Mouse (Mus musculus) embryonic facial prominence, embryonic 12.5 days (tissue): ENCODE measurements around the gene Gemin2. TPM values are rescaled to one million over a fixed set of nuclear protein-coding genes. Genes with fewer than 3 reads are reported as not detected.

Experiments used
- ATAC-seq: fragments of 200-750 bp; cut with Nextera tagmentation; 2 replicates; pipeline ENCODE4 v1.8.0; 2017; ENCODE audit not compliant: insufficient number of reproducible peaks, insufficient read depth, low FRiP score, low TSS enrichment
- H3K27ac ChIP-seq: fragments of 300-500 bp; sonication (generic); 2 replicates; pipeline ENCODE4 v1.5.1; 2016; ENCODE audit warnings: mild to moderate bottlenecking
- H3K27me3 ChIP-seq: fragments of 300-500 bp; sonication (generic); 2 replicates; pipeline ENCODE4 v1.6.1; 2016; ENCODE audit warnings: mild to moderate bottlenecking, moderate library complexity
- H3K36me3 ChIP-seq: fragments of 300-500 bp; sonication (generic); 2 replicates; pipeline ENCODE4 v1.6.1; 2016; ENCODE audit warnings: mild to moderate bottlenecking
- H3K4me1 ChIP-seq: fragments of 300-500 bp; sonication (generic); 2 replicates; pipeline ENCODE4 v1.6.1; 2016
- H3K4me2 ChIP-seq: fragments of 300-500 bp; sonication (generic); replicated peaks from 2 replicates; pipeline ENCODE4 v1.6.1; 2016; ENCODE audit warnings: mild to moderate bottlenecking, moderate library complexity
- H3K4me3 ChIP-seq: fragments of 300-500 bp; sonication (generic); 2 replicates; pipeline ENCODE4 v1.5.1; 2016; ENCODE audit warnings: mild to moderate bottlenecking
- H3K9ac ChIP-seq: fragments of 300-500 bp; sonication (generic); 2 replicates; pipeline ENCODE4 v1.6.1; 2016; ENCODE audit warnings: mild to moderate bottlenecking, moderate library complexity
- H3K9me3 ChIP-seq: fragments of 300-500 bp; sonication (generic); 2 replicates; pipeline ENCODE4 v1.6.1; 2016; ENCODE audit warnings: mild to moderate bottlenecking, moderate library complexity
- WGBS: fragments of 180-500 bp; shearing (Covaris S2); methylation state at CpG from one replicate; pipeline ENCODE4 v1.1.7; 2016; 5-methylcytosine and 5-hydroxymethylcytosine counted together
- polyA plus RNA-seq: library from polyadenylated mRNA; unstranded; fragments of >200 nt; fragmentation: Nextera tagmentation; extraction: Ambion mirVana; gene quantifications from 2 replicates; pipeline ENCODE4 v1.2.1, GENCODE M21; 2016

Gene Gemin2
- polyA plus RNA-seq, 1 experiment from 2014 or later = 36.6 TPM

GRCm38 (mm10) chr12:59060993-59061595 lies 47.9 kb downstream of the Gemin2 start, which contains the start of gene Trappc6b:
Trappc6b (minus strand) TSS chr12:59061472.
- peaks cover 7% of the 10 kb centered on the region; the same call in 1 of the 2 replicates for H3K4me1 ChIP-seq
- WGBS = 1% methylated on average over 45 of the region's 49 CpGs
- ATAC-seq = peak; percentile 97

GRCm38 (mm10) chr12:59064837-59065236 lies 51.6 kb downstream of the Gemin2 start:
- H3K36me3 ChIP-seq = peaks cover 18% of the 10 kb centered on the region
- no peak overlapping the region for H3K4me2 ChIP-seq
- H3K9me3 ChIP-seq = no peaks in the 10 kb centered on the region
- 70% methylated on average over 8 of the region's 8 CpGs for WGBS
- no peak overlapping the region for H3K9ac ChIP-seq
- peaks cover 11% of the 10 kb centered on the region for H3K4me1 ChIP-seq
- H3K27me3 ChIP-seq = no peaks in the 10 kb centered on the region
- no peak overlapping the region for H3K4me3 ChIP-seq
- ATAC-seq = no peak
- no peak overlapping the region for H3K27ac ChIP-seq

More at GRCm38 (mm10) chr12:59060993-59061595, 47.9 kb downstream of the Gemin2 start, which contains the start of gene Trappc6b:
- peak within 1 kb of the TSS; percentile 85 for H3K9ac ChIP-seq
- H3K27me3 ChIP-seq = no peaks in the 10 kb centered on the region
- H3K27ac ChIP-seq = peak within 1 kb of the TSS; percentile 92
- H3K9me3 ChIP-seq = no peaks in the 10 kb centered on the region
- peak within 1 kb of the TSS; percentile 90 for H3K4me3 ChIP-seq
- peaks cover 14% of the 10 kb centered on the region; the same call in 1 of the 2 replicates for H3K36me3 ChIP-seq
- H3K4me2 ChIP-seq = peak within 1 kb of the TSS; percentile 69

- Histone ChIP-seq H3K27me3 (no peaks in the 10 kb centered on the region), H3K4me2 (peak overlapping the region; percentile 51), H3K9me3 (no peaks in the 10 kb centered on the region), H3K4me1 (peaks cover 5% of the 10 kb centered on the region; the same call in 1 of the 2 replicates), H3K27ac (no peak overlapping the region; the same call in 1 of the 2 replicates), H3K9ac (no peak overlapping the region), H3K4me3 (no peak overlapping the region), H3K36me3 (peaks cover 25% of the 10 kb centered on the region)
- no peak for ATAC-seq
- WGBS = 72% methylated on average over 3 of the region's 3 CpGs
These were observed 52.6 kb downstream of the Gemin2 start for GRCm38 (mm10) chr12:59065776-59066175.

- peak within 1 kb of the TSS; percentile 78 for H3K4me2 ChIP-seq
- H3K4me1 ChIP-seq = peaks cover 5% of the 10 kb centered on the region; the same call in 1 of the 2 replicates
- peak within 1 kb of the TSS; percentile 89 for H3K27ac ChIP-seq
- H3K36me3 ChIP-seq = peaks cover 33% of the 10 kb centered on the region
- no peaks in the 10 kb centered on the region for H3K27me3 ChIP-seq
- WGBS = under 1% methylated on average over 42 of the region's 43 CpGs
- peak within 1 kb of the TSS; percentile 99 for H3K4me3 ChIP-seq
- no peaks in the 10 kb centered on the region for H3K9me3 ChIP-seq
- peak; percentile 99 for ATAC-seq
- H3K9ac ChIP-seq = peak within 1 kb of the TSS; percentile 100
These were observed 53.4 kb downstream of the Gemin2 start, which contains the start of gene Pnn for GRCm38 (mm10) chr12:59066448-59067077. Pnn (plus strand) TSS chr12:59066884.

GRCm38 (mm10) chr12:59067095-59067494 lies 53.9 kb downstream of the Gemin2 start:
- Histone ChIP-seq H3K4me2 (peak overlapping the region; percentile 78), H3K9ac (peak overlapping the region; percentile 100), H3K27ac (peak overlapping the region; percentile 88), H3K4me1 (peaks cover 5% of the 10 kb centered on the region; the same call in 1 of the 2 replicates), H3K36me3 (peaks cover 38% of the 10 kb centered on the region), H3K27me3 (no peaks in the 10 kb centered on the region), H3K9me3 (no peaks in the 10 kb centered on the region), H3K4me3 (peak overlapping the region; percentile 99)
- peak; percentile 53; the same call in 1 of the 2 replicates for ATAC-seq
- WGBS = under 1% methylated on average over 41 of the region's 41 CpGs

- Histone ChIP-seq H3K9ac (no peak overlapping the region), H3K36me3 (peaks cover 44% of the 10 kb centered on the region), H3K27ac (no peak overlapping the region), H3K9me3 (no peaks in the 10 kb centered on the region), H3K27me3 (no peaks in the 10 kb centered on the region), H3K4me2 (no peak overlapping the region), H3K4me3 (no peak overlapping the region), H3K4me1 (peaks cover 5% of the 10 kb centered on the region; the same call in 1 of the 2 replicates)
- no peak for ATAC-seq
- 96% methylated on average over 13 of the region's 13 CpGs for WGBS
These were observed 55.6 kb downstream of the Gemin2 start for GRCm38 (mm10) chr12:59068791-59069190.

GRCm38 (mm10) chr12:59072286-59072685 lies 59.1 kb downstream of the Gemin2 start:
- H3K27ac ChIP-seq = no peak overlapping the region
- no peak overlapping the region for H3K9ac ChIP-seq
- no peaks in the 10 kb centered on the region for H3K27me3 ChIP-seq
- WGBS = 91% methylated on average over 11 of the region's 11 CpGs
- H3K4me2 ChIP-seq = no peak overlapping the region
- peaks cover 51% of the 10 kb centered on the region for H3K36me3 ChIP-seq
- ATAC-seq = no peak
- no peak overlapping the region for H3K4me3 ChIP-seq
- no peaks in the 10 kb centered on the region for H3K9me3 ChIP-seq
- H3K4me1 ChIP-seq = peaks cover 5% of the 10 kb centered on the region; the same call in 1 of the 2 replicates

GRCm38 (mm10) chr12:59074052-59074451 lies 60.9 kb downstream of the Gemin2 start:
- 83% methylated on average over 3 of the region's 3 CpGs for WGBS

GRCm38 (mm10) chr12:59076996-59077395 lies 63.8 kb downstream of the Gemin2 start:
- WGBS = 89% methylated on average over 3 of the region's 3 CpGs
- no peaks in the 10 kb centered on the region for H3K4me1 ChIP-seq
- no peak for ATAC-seq
- peaks cover 14% of the 10 kb centered on the region for H3K36me3 ChIP-seq
- no peak overlapping the region for H3K27ac ChIP-seq
- no peaks in the 10 kb centered on the region for H3K27me3 ChIP-seq
- H3K9ac ChIP-seq = no peak overlapping the region
- H3K9me3 ChIP-seq = no peaks in the 10 kb centered on the region
- H3K4me2 ChIP-seq = no peak overlapping the region
- no peak overlapping the region for H3K4me3 ChIP-seq

More at GRCm38 (mm10) chr12:59074052-59074451, 60.9 kb downstream of the Gemin2 start:
- H3K9me3 ChIP-seq = no peaks in the 10 kb centered on the region
- H3K4me3 ChIP-seq = no peak overlapping the region
- H3K9ac ChIP-seq = no peak overlapping the region
- H3K4me2 ChIP-seq = no peak overlapping the region
- peaks cover 41% of the 10 kb centered on the region for H3K36me3 ChIP-seq
- H3K27me3 ChIP-seq = no peaks in the 10 kb centered on the region
- no peak for ATAC-seq
- no peaks in the 10 kb centered on the region for H3K4me1 ChIP-seq
- no peak overlapping the region for H3K27ac ChIP-seq

GRCm38 (mm10) chr12:59077883-59078282 lies 64.7 kb downstream of the Gemin2 start:
- peaks cover 7% of the 10 kb centered on the region; the same call in 1 of the 2 replicates for H3K36me3 ChIP-seq
- no peak overlapping the region for H3K4me3 ChIP-seq
- WGBS = 97% methylated on average over 3 of the region's 3 CpGs
- H3K27ac ChIP-seq = no peak overlapping the region
- no peaks in the 10 kb centered on the region for H3K9me3 ChIP-seq
- H3K9ac ChIP-seq = no peak overlapping the region
- ATAC-seq = no peak
- no peaks in the 10 kb centered on the region for H3K27me3 ChIP-seq
- H3K4me2 ChIP-seq = no peak overlapping the region
- H3K4me1 ChIP-seq = no peaks in the 10 kb centered on the region
